Mouse (Mus musculus) megakaryocyte, embryonic 14.5 days (primary cell): Measurements from ENCODE around the gene Slc18a2.

Experiments used
- FLI1 ChIP-seq: IDR thresholded peaks from 2 replicates; pipeline ENCODE4 v1.6.1; 2012; ENCODE audit warnings: low read length, inconsistent platforms, mixed read lengths
- GATA1 ChIP-seq: IDR thresholded peaks from 3 replicates; pipeline ENCODE4 v1.6.1; 2012; ENCODE audit warnings: mixed read lengths, low read length, inconsistent platforms, borderline replicate concordance

DNA sequence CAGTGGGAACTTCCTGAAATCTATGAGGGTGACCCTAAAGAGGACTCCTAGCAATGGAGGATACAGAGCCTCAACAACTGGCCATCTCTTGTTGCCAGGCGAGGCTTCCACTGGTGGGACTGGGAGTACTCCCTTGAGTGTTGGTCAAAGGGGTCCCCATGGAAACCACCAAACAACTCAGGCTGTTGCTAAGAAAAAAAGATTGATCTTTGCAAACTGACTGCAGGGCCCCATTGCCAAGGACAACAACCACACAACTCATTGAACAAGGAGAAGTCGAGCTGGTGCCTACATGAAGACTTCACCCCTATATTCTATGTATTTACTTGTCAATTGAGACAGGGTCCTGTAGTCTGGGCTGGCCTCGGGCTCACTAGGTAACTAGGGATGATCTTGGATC lies 43.8 kb upstream of the Slc18a2 start:
- no peak for TF ChIP-seq GATA1
- no peak for TF ChIP-seq FLI1
